Mouse (Mus musculus): ENCODE measurements around the gene Gm1113. TPM values are rescaled to one million over a fixed set of nuclear protein-coding genes. Genes with fewer than 3 reads are reported as not detected.

Gene Gm1113
- total RNA-seq (2014; fragmentation: Nextera tagmentation) (not detected in 2 replicates), total RNA-seq (2017) (not detected in 2 replicates), polyA plus RNA-seq (2012) (not detected in 2 replicates)

DNA sequence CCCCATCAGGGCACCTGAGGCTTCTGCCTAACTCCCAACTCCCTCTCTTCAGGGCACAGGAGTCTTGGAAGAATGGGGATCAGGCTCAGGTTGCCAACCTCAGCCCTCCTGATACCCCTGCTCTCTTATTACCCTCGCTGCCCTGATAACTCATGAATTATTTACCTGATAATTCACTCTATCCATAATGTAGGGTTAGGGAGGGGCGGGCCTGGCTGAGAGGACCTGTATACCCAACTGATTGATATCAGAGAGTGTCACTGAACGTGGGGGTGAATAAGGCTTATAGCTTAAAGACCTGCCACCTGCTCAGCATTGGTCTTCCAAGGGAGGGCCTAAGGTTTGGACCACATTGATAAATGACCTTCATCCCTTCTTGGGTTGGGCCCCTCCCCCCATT is at the start of gene Gm1113:
Gene Gm1113, minus strand, starts transcription at position 101 of the 400 bp plus-strand sequence.
- no peak within 1 kb of the TSS for H3K4me3 ChIP-seq (ENCODE audit: low read depth, low read length)
- no peaks in the 10 kb centered on the region for H3K9me3 ChIP-seq (replicated peaks)
- ATAC-seq (ENCODE audit: extremely low read depth, insufficient number of reproducible peaks, low FRiP score, poor library complexity, severe bottlenecking) (no peak), DNase-seq (ENCODE audit: low spot score) (no peak)
- peaks cover 15% of the 10 kb centered on the region; the same call in 1 of the 2 replicates for H3K27me3 ChIP-seq (ENCODE audit: insufficient read depth, low read length)
- no peaks in the 10 kb centered on the region for H3K4me1 ChIP-seq (ENCODE audit: insufficient read depth, low read depth, low read length)
- H3K36me3 ChIP-seq (replicated peaks), result no peaks in the 10 kb centered on the region
- TF ChIP-seq TAL1 (conservative IDR thresholded peaks at IDR 0.05; ENCODE audit: low read depth, low read length) (no peak), CTCF (IDR thresholded peaks at IDR 0.05; ENCODE audit: low read depth, low read length) (no peak), POLR2AphosphoS5 (IDR thresholded peaks at IDR 0.05; ENCODE audit: insufficient replicate concordance, low read depth, low read length) (no peak), GATA1 (IDR thresholded peaks at IDR 0.05; ENCODE audit: borderline replicate concordance, low read length) (no peak), GATA2 (IDR thresholded peaks at IDR 0.05; ENCODE audit: borderline replicate concordance, low read depth, low read length) (no peak)

DNA sequence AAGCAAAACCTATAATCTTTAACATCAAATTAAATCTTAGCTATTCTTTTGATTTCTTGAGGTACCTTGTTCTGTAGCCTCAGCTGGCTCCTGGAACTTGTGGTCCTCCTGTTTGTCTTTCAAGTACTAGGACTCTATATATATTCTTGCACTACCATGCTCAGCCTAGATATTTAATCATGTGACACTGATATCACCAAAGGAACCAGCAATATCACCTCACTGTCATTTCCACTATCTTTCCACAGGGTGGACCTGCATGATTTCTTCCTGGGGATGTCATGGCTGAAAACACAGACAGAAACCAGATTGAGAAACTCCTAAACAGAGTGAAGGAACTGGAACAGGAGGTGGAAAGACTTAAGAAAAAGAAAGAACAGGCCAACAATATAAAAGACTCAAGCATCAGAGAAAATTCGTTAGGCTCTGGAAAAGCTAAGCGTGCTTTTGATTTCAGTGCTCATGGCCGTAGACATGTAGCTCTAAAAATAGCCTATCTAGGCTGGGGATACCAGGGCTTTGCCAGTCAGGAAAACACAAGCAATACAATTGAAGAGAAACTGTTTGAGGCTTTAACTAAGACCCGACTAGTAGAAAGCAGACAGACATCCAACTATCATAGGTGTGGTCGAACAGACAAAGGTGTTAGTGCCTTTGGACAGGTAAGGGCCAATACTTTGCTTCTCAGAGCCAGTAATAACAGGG is 46.6 kb upstream of the Gm1113 start:
- peaks cover 34% of the 10 kb centered on the region for H3K4me1 ChIP-seq (ENCODE audit: insufficient read depth, low read depth, low read length)
- DNase-seq (ENCODE audit: low spot score) (no peak), ATAC-seq (ENCODE audit: extremely low read depth, insufficient number of reproducible peaks, low FRiP score, poor library complexity, severe bottlenecking) (no peak)
- no peak overlapping the region for H3K4me3 ChIP-seq (ENCODE audit: low read depth, low read length)
- H3K9me3 ChIP-seq (replicated peaks), result no peaks in the 10 kb centered on the region
- no peak for TF ChIP-seq GATA1 (IDR thresholded peaks at IDR 0.05; ENCODE audit: borderline replicate concordance, low read length)
- TF ChIP-seq TAL1 (conservative IDR thresholded peaks at IDR 0.05; ENCODE audit: low read depth, low read length), result no peak
- TF ChIP-seq CTCF (IDR thresholded peaks at IDR 0.05; ENCODE audit: low read depth, low read length), result no peak
- TF ChIP-seq GATA2 (IDR thresholded peaks at IDR 0.05; ENCODE audit: borderline replicate concordance, low read depth, low read length), result no peak
- TF ChIP-seq POLR2AphosphoS5 (IDR thresholded peaks at IDR 0.05; ENCODE audit: insufficient replicate concordance, low read depth, low read length), result no peak
- H3K27me3 ChIP-seq (ENCODE audit: insufficient read depth, low read length), result no peaks in the 10 kb centered on the region
- H3K36me3 ChIP-seq (replicated peaks), result peaks cover 61% of the 10 kb centered on the region

DNA sequence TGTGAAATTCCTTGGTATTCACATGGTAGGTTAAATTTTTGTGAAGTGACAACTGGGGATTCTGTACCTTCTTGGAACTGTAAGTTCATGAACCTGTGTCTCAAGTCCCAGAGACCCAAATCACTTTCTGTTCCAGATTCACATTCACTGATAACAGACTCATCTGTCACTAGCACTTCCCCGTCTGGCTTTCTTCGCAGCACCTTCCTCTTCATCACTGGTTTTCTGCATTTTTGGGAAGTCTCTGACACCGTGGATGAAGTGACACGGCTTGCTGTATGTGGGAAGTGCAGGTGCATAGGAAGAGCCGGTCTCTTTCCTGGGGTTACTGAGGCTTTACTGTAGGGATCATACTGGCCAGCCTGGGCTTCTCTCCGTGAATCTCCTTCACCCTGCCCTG is 43.5 kb upstream of the Gm1113 start:
- H3K36me3 ChIP-seq (replicated peaks), result peaks cover 43% of the 10 kb centered on the region
- H3K9me3 ChIP-seq (replicated peaks), result no peaks in the 10 kb centered on the region
- H3K4me3 ChIP-seq (ENCODE audit: low read depth, low read length), result no peak overlapping the region
- DNase-seq (ENCODE audit: low spot score), result no peak
- H3K4me1 ChIP-seq (ENCODE audit: insufficient read depth, low read depth, low read length), result peaks cover 34% of the 10 kb centered on the region
- H3K27me3 ChIP-seq (ENCODE audit: insufficient read depth, low read length), result peaks cover 13% of the 10 kb centered on the region
- no peak for TF ChIP-seq CTCF (IDR thresholded peaks at IDR 0.05; ENCODE audit: low read depth, low read length)
- TF ChIP-seq GATA2 (IDR thresholded peaks at IDR 0.05; ENCODE audit: borderline replicate concordance, low read depth, low read length), result no peak
- TF ChIP-seq GATA1 (IDR thresholded peaks at IDR 0.05; ENCODE audit: borderline replicate concordance, low read length), result no peak
- TF ChIP-seq POLR2AphosphoS5 (IDR thresholded peaks at IDR 0.05; ENCODE audit: insufficient replicate concordance, low read depth, low read length), result no peak
- no peak for TF ChIP-seq TAL1 (conservative IDR thresholded peaks at IDR 0.05; ENCODE audit: low read depth, low read length)
- ATAC-seq (ENCODE audit: extremely low read depth, insufficient number of reproducible peaks, low FRiP score, poor library complexity, severe bottlenecking), result no peak

DNA sequence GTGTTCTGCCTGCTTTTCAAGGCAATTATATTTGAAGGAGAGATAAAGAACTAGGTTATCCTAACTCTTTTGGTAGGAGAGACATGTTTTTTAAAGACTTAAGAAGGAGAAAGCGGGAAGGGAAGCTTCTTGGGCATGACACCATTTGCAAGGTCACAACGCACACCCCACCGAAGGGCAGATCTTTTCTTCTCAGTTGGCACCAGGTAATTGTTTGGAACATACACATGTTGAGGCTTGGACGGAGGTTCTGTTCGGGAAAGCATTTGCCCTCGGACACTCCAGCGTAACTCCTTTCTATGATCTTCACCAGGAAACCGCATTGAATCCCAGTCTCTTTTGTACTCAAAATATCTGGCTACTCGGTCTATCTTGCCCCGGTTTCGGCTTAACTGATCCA is 43.0 kb upstream of the Gm1113 start:
- peaks cover 15% of the 10 kb centered on the region for H3K27me3 ChIP-seq (ENCODE audit: insufficient read depth, low read length)
- peaks cover 38% of the 10 kb centered on the region for H3K36me3 ChIP-seq (replicated peaks)
- DNase-seq (ENCODE audit: low spot score), result no peak
- TF ChIP-seq POLR2AphosphoS5 (IDR thresholded peaks at IDR 0.05; ENCODE audit: insufficient replicate concordance, low read depth, low read length) (no peak), GATA1 (IDR thresholded peaks at IDR 0.05; ENCODE audit: borderline replicate concordance, low read length) (no peak), TAL1 (conservative IDR thresholded peaks at IDR 0.05; ENCODE audit: low read depth, low read length) (no peak), GATA2 (IDR thresholded peaks at IDR 0.05; ENCODE audit: borderline replicate concordance, low read depth, low read length) (no peak), CTCF (IDR thresholded peaks at IDR 0.05; ENCODE audit: low read depth, low read length) (no peak)
- ATAC-seq (ENCODE audit: extremely low read depth, insufficient number of reproducible peaks, low FRiP score, poor library complexity, severe bottlenecking), result no peak
- peaks cover 31% of the 10 kb centered on the region for H3K4me1 ChIP-seq (ENCODE audit: insufficient read depth, low read depth, low read length)
- H3K9me3 ChIP-seq (replicated peaks), result no peaks in the 10 kb centered on the region
- H3K4me3 ChIP-seq (ENCODE audit: low read depth, low read length), result no peak overlapping the region

DNA sequence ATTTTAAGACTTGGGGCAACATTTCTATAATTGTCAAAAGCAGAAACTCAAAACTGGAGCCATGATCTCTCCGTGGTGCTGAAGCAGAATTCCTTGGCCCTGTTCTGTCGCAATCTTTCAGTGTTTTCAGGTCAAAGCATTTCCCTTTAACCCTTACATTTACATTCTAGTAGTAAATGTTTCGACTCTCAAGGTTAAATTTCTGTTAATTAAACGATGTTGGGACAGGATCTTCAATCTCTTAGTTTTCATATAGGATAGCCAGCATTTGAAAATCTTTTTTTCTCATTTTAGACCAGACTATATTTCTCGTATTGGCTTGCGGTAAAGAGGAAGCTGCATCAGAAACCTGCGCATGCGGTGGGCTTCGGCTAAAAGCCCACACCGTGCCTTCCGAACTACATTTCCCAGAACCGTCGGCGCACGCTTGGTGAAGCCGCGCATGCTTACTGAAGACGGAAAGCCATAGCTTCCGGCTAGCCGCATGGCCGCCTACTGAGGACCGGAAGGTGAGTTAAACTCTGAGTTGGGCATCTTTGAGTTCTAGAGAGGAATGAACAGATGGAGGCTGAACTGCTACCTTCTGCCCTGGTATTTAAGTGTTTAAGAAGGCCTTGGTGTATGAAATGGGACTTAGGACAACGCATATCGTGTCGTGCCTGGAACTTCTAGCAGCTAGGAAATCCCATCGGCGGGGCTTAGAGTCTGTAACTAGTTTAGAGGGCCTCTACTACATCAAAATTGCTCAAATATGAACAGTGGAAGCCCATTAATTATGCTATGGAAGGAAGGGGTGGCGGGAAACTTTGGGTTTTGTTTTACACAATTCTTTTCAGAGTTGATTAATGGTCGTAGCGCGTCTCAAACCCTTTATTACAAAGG is 41.2 kb upstream of the Gm1113 start:
- DNase-seq (ENCODE audit: low spot score) (peak; percentile 80), ATAC-seq (ENCODE audit: extremely low read depth, insufficient number of reproducible peaks, low FRiP score, poor library complexity, severe bottlenecking) (peak; percentile 93)
- Histone ChIP-seq H3K4me1 (ENCODE audit: insufficient read depth, low read depth, low read length) (peaks cover 25% of the 10 kb centered on the region), H3K9me3 (replicated peaks) (no peaks in the 10 kb centered on the region), H3K36me3 (replicated peaks) (peaks cover 21% of the 10 kb centered on the region), H3K27me3 (ENCODE audit: insufficient read depth, low read length) (peaks cover 22% of the 10 kb centered on the region), H3K4me3 (ENCODE audit: low read depth, low read length) (peak overlapping the region; percentile 73)
- TF ChIP-seq GATA2 (IDR thresholded peaks at IDR 0.05; ENCODE audit: borderline replicate concordance, low read depth, low read length), result no peak
- TF ChIP-seq CTCF (IDR thresholded peaks at IDR 0.05; ENCODE audit: low read depth, low read length), result no peak
- TF ChIP-seq TAL1 (conservative IDR thresholded peaks at IDR 0.05; ENCODE audit: low read depth, low read length), result no peak
- TF ChIP-seq GATA1 (IDR thresholded peaks at IDR 0.05; ENCODE audit: borderline replicate concordance, low read length), result no peak
- TF ChIP-seq POLR2AphosphoS5 (IDR thresholded peaks at IDR 0.05; ENCODE audit: insufficient replicate concordance, low read depth, low read length), result no peak
